Mouse (Mus musculus) thymus, adult 18-20 months (tissue): ENCODE results near the gene Cib2.
A peak's percentile ranks its signal among the peaks of the same experiment; 100 is the strongest.
"Not testable (repeated sequence)": the region's sequence is repeated elsewhere in the genome, so short reads cannot be mapped to it uniquely, and the experiment has no call there.

Experiments
- DNase-seq, 2 experiments: peaks; one replicate each; pipeline ENCODE4 v3.0.0; 2022; ENCODE audit warnings: mixed read lengths in 2 of 2

The Cib2 gene

DNA sequence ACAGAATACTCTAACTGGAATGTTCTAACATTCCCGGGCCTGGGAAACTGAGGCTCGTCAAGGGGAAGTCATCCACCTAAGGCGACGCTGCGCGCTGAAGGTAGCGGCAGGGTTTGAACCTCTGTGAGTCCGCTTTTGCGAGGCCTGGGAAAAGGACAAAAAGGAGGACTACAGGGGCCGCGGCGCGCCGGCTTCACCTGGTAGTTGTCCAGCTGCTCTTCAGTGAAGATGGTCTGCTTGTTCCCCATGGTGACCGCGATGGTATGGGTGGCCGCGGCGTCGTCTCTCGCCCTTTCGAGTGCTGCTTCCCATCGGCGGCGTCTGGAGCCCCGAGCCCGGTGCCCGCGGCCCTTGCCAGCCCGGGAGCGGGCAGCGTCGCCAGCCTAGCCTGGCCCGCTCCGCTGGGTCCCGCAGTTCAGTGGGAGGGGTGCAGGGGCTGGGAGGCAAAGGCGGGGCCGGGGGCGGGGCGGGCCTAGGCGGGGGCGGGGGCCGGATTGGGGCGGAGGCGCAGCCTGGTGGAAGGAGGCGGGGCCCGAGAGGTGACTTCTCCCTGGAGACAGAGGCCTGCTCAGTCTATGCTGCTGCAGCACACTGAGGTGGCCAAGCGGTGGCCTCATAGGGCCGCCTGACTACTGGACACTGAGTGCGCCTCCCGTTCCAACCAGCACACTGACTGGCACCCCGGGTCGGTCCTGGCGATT is at the start of gene Cib2:
Cib2 (minus strand) TSS at position 448 of the 701 bp plus-strand sequence.
- peak; percentile 64 to 66 for DNase-seq

DNA sequence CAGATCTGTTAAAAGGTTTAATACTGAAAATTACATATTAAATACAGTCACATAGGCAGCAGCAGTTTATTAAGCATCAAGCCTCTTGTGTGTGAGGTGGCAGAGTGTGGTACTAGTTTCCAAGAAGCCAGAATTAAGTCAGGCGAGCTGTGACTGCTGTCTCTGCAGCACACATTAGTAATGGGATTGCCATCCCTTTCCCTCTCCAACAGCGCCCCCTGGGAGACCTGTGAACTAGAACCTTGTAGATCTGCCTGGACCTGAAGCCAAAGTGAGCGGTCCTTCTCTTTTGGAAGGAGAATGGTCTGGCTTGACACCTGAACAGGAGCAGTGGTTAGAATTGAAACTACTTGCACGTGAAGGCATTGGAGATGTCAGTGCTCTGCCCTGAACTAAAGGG is 44.9 kb upstream of the Cib2 start:
- DNase-seq, result no peak

DNA sequence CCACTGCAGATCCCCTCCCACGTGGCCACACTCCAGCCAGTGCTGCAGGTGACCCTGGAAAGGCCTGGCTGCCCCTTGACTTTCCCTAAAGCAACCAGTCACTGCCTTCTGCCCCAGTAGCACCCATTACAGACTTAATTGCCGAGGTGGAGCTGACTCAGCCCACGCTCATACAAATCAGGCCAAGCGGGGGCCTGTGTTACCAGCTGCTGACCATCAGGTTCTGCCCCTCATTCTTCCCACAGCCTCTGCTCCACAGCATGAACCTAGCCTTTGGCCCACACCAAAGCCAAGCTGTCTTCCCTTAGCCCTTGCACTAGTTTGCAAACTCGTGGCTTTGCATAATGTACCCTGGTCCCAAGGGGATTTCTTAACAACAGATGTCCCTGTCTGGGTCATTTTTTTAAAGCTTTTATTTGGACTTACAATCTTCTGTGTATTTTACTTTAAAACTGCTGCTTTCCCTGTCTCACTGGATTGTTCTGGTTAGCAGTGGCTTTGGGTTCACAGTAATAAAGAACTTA is 44.2 kb upstream of the Cib2 start:
- no peak for DNase-seq

DNA sequence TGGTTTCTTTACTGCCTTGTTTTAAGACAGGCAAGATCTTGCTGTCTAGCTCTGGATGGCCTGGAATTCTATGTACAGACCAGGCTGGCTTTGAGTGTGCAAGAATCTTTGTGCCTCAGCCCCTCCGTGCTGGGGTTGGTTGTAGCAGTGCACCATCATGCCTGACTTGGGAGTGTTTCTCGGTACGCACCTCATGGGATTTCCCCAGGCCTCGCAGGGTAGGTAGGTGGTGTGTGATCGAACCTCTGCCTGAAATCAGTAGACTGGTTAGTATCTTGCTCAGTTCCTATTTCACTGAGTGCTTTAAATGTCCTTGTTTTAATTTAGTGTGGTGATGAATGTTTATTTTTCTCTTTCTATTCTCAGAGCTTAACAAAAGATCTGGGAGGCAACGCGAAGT is 42.9 kb upstream of the Cib2 start:
- no peak for DNase-seq

DNA sequence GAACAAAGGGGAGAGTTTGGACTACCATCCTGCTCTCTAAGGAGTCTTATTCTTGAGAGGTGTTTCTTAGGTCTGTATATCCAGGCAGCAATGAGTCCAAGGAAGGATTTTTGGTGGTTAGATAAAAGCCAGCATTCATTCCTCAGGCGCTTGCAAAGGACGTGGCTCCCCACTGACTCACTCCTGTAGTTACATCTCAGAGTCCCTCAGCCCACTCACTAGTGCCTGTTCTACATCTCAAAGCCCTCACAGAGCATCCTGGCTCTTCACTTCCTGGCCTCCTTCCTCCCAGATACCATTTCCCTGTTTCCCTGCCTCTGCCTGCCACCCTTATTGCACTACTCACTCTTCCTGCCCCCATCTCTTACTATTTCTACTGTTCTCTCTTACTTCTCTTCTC is 42.4 kb upstream of the Cib2 start:
- DNase-seq, result no peak

DNA sequence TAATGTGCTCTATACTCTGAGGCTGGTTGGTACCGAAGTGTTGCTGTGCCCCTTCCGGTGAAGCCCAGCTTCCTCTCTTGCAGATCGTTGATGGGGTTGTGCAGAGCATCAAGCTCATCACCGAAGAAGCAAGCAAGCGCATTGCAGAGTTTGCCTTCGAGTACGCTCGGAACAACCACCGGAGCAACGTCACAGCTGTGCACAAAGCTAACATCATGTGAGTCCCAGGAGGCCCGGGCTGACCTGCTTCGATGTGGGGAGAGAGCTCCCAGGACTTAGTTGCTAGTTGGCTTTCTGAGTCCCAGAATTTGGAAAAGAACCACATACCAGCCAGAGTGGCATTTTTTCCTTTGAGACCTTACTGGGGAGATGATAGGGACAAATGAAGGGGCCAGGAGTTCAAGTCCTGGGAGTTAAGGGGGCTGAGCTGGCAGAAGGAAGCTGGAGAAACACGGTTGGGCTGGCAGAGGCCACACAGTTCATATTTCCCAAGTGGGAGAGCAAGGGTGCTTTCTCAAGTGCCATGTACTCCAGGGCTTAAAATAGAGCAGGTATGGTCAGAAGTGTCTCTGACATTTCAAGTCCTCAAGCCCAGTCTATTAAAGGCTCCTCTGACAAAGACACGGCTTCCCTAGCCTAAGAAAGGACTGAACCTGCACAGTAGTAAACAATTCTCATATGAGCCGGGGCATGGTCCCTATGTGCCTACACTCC is 36.9 kb upstream of the Cib2 start:
- DNase-seq, result no peak

DNA sequence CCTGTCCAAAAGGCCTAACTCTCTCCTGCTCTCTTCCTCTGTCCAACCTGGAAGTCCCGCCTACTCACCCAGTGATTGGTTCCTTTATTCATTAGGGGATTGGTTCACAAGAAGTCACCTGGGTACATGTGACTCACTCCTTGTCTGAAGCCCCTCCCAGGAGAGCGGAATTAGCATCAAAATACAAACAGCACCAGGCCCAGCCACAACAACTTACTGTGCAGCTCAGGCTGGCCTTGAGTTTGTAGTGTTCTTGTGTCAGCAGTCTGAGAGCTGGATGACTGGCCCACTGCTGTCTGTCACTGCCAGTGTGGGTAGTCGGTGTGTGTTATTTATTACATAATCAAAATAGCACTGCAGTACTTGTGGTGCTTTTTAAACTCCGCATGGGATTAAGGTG is 33.6 kb upstream of the Cib2 start:
- not testable (repeated sequence) for DNase-seq

DNA sequence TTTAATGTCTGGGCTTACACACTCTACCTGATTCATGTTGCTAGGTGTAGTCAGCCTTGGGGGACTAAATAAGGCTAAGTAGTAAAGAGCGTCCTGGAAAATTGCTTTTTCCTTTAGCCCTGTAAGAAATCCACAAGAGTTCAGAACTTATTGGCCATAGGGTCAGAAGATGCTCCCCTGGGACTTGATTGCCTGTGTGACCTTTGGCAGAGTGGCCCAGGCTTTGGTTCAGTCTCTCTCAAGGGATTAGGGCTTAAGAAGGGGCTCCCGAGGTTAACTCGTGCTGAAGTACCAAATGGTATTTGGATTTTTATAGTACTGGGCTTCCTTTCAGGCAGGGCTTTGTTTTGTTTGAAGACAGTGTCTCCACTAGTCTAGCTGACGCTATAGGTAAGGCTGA is 27.8 kb upstream of the Cib2 start:
- DNase-seq, result no peak

DNA sequence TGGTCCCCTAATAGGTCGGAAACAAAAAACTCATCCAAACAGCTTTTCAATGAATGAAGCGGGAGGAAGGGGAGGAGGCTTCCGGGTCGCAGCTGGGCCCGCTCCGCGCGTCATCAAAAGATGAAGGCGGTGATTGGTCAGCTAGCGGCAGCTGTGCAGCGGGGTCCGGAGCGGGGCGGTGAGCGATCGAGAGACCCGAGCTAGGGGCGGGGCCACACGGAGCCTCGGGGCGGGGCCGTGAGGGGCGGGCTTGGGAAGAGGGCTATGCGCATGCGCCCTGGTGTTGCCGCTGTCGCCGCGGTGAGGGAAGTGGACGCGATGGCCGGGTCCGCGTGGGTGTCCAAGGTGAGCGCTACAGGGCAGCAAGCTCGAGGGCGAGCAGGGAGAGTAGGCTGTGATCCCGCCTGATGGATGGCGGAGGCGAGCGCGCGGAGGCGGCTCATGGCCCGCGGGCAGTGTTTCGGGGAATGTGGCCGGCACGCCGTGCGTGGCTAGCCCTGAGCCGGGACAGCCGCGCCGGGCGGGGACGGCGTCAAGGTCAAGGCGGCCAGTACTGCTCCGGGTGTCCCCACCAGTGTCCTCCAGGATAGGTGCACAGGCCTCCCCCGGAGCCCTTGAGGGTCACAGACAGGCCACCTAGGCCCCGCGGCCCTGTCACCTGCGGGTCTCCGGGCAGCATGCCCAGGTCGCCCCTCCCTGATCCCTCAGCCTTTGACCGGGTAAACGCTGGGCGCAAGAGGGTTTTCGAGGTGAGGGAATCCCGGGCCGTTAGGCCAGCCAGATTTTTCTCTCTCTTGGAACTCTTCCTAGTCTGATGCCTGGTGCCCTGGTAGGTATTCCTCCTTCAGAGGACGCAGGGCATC is 26.4 kb upstream of the Cib2 start, which contains the start of gene Idh3a:
Idh3a (plus strand) TSS at position 136 of the 863 bp plus-strand sequence.
- peak; percentile 98 to 99 for DNase-seq

DNA sequence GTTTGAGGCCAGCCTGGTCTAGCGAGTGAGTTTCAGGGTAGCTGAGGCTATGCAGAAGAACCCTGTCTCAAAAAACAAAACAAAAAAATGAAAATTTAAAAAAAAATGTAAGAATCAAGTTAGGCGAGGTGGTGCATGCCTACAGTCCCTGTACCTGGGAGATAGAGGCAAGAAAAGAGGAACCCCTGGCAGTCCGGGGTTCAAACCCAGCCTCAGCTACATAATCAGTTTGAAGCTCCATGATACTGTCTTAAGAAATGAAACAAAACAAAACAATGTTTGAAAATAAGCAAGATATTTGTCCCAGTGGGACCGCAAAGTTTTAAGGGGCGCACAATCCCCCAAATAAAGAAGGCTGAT is 25.8 kb upstream of the Cib2 start:
- DNase-seq, result no peak

DNA sequence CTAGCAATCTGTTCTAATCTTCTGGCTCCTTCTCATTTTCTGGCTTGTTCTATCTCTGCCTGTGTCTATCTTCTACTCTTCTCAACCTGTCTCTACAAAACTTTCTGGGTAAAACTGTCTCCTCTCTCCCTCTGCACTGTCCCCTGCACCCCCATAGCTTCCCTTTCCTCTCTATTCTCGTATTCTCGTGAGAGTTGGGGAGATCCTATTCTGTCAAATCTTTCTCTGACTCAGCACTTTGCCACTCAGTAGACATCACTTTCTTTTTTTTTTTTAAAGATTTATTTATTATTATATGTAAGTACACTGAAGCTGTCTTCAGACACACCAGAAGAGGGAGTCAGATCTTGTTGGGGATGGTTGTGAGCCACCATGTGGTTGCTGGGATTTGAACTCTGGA is 24.1 kb upstream of the Cib2 start:
- not testable (repeated sequence) for DNase-seq

DNA sequence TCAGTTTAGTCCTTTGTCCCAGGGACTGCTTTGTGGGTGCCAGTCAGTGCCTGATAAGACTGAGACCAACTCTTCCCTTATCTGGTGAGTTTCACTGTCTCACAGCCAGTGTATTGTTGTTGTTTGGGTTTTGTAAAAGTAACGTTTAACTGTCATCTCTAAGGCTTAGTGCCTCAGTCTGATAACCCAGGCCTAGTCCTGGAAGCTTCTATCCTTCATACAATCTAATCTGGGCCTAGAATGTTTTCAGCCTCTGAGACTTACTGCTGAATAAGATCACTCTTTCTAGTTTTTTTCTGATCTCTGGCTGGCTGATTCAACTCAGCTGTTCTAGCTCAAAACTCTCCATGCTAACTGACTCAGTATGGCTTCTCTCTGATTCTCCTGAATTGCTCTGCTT is 23.7 kb upstream of the Cib2 start:
- DNase-seq, result no peak

DNA sequence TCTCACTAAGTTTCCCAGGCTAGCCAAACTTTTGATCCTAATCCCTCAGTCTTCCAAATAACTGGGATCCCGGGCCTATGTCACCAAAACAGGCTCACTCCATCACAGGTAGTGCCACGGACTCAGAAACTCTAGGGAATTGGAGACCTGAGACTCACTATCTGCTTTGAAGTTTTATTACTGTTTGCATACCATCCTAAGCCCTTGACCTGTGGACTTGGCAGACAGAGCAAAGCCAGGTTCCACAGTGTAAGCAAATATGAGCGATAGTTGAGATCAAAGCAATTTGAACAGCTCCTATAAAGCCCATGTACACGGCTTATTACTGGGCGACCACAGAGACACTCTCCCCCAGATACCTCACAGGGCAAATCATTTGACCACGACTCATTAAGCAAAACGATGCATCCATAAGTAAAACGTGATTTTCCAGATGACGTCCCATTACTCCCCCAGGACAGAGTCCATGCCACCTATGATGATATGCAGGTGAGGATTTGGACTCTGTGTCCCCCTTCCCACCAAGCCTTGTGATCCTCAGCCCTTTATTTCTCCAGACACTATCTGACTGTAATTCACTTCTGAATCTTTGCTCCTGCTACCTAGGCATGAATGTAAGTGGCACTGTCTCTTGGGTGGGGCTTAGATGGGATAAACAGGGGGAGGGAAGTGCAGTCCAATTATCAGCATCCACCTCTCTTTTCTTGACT is 11.3 kb upstream of the Cib2 start:
- DNase-seq, result no peak

DNA sequence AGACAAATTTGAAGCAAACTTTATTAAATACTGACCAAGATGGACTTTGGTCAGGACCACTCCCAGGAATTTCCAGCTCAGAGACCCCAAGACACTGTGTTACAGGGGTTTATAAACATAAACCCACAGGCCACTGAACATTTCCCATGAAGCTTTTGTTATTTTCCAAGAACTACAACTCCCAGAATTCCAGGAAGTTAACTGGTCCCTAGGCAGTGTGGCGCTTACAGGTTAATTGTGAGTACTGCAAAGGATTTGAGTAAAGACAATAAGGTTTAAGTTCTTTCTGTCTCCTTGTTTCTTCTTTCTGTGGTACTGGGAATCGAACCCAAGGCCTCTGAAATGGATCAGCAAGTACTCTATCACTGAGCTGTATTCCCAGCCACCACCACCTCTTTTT is 8.7 kb upstream of the Cib2 start:
- no peak for DNase-seq

DNA sequence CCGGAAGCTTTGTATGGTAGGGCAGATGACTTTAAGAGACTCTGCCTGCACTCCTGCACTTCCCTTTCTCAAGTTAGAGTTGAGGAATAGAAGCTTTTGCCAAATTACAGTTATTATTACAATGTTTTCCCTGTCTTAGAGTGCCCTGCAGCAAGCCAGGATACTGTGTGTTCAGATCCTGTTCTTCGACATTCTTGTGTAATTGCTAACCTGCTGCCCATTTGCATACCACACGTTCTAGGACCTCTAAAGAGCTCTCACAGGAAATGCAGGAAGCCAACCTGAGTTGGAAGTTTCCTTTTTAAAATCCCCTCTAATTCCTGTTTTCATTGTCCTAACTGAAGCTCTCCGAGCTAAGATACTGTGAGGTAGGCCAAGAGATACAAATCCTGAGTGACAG is 6.9 kb upstream of the Cib2 start:
- no peak for DNase-seq

DNA sequence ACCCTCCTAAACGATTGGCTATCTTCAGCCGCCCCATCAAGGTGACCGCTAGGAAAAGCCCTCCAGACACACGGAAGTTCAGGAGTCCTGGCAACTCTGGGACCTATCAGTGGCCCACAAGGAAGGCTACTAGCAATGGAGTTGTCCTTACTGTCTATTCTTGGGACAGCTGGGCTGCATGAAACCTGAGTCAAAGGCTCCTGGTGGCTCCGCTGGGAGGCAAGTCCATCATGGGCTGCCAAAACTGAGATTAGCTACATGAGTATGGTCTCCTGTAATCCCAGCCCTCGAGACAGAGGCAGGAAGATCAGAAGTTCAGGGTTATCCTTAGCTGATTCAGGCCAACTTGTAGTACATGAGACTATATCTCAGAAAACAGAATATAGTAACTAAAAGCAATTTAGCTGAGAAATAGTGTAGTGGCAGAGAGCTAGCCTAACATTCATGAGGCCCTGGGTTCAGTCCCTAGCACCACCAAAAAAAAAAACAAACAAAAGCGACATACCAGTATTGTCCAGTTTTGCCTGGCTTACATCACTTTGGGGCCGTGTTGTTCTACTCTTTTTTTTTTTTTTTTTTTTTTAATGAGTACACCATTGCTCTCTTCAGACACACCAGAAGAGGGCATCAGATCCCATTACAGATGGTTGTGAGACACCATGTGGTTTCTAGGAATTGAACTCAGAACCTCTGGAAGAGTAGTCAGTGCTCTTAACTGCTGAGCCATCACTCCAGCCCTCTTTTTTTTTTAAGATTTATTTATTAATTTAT is 998 bp upstream of the Cib2 start:
- no peak for DNase-seq

DNA sequence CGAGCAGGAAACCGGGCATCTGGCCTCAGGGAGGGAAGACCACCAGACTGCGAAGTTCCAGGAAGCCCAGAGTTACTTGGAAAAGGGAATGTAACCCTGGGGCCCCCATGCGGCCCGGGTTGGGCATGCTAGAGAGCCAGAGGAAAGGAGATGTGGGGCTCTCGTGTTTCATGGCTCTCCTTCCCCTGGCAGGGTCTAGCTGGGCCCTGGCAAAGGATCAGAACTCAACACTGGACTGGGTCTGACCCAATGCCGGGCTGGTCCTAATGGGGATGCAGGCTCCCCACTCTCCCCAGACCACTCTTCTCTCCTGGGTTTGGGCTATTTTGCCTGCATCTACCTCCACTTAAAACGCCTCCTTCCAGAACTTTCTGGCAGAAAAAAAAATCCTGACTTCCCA is 1.3 kb downstream of the Cib2 start:
- DNase-seq, result no peak

DNA sequence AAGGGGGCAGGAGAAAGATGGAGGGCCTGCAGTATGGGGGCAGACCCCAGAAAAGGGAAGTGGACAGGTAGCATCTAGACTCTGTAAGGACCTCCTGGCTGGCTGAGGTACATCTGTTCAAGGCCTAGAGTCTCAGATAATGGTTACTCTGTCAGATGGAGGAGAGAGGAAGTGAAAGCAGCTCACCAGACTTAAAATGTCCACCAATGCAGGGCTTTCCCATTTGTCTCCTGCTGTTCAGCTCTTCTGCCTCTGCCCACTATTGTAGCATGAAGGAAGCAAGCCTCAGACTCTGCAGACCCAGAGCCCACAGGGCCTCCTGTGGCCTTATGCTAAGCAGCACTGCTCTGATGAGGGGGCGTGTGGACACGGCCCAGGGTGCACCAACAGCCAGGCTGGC is 5.0 kb downstream of the Cib2 start:
- DNase-seq, result no peak

DNA sequence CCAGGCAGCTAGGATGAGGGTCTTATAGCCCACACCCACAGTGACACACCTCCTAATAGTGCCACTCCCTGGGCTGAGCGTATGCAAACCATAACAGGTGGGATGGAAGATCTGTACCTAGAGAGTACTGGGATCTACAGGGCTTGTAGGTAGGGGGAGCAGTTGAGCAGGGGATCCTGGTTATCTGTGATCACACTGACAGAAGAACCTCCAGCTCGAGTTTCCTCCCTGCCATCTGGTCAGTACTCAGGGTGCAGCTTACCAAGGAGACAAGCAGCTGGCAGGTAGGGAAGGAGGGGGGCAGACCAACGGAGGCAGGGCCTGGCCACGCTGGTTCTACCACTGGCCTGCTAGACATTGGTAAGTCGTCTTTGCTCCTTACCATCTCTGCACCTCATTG is 7.6 kb downstream of the Cib2 start:
- no peak for DNase-seq

DNA sequence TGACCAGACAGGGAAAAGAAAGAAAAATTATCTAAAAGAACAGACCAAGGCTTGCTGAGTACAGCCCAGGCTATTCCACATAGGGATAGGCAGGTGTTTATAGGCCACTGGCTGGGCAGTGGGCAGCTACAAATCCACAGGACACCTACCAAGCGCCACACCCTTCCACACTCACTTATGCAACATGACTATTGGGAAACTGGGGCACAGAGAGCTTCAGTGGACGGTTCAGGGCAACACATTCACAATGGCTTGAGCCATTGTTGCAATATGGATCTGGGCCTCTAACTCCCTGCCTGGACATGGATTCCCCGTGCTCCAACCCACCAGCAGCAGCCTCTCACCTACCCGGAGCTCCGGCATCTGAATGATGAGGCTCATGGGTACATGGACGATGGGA is 10.6 kb downstream of the Cib2 start:
- no peak for DNase-seq

DNA sequence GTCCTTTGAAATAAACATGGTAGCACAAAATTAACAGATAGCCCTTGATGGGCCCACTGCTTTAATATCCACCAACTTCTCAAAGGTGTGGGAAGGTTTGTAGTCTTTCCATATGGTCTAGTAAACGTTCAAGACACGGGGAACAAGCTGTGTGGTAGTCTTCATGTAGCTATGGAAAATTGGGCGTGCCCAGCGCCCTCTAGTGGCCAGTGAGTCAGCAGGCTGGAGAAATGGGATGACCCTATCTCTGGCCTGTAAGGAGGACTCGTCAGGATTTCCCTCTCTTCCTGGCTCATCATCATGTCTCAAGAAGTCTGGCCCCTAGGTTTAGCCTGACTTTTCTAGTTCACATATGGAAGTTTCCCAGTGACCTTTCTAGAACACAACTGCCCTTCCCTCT is 12.5 kb downstream of the Cib2 start:
- DNase-seq, result no peak

DNA sequence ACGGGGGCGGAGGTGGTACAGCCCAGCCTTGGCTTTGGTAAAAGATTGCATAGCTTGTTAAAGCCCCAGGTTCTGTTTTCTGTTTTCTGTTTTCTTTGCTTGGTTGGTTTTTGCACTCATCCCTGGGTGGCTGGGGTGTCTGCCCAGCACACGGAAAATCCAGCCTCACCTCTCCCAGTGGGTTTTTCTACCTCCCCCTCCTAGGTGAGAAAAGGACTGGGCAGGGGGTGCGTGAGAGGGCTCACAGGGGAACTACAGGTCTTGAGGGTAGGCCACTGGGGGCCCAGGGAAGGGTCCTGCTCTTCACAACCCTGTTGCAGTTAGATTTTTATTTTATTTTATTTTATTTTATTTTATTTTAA is 15.1 kb downstream of the Cib2 start:
- DNase-seq, result no peak
